Mouse (Mus musculus): ENCODE results near the gene Doc2a. TPM values are rescaled to one million over a fixed set of nuclear protein-coding genes. Genes with fewer than 3 reads are reported as not detected.

Gene Doc2a
- polyA plus RNA-seq, 2 experiments, result 0.02 to 0.18 TPM

GRCm38 (mm10) chr7:126877239-126877638 is 30.0 kb downstream of the Doc2a start:
- 84% methylated on average over 1 of the region's 1 CpGs for WGBS (ENCODE audit: insufficient replicate concordance)
- Histone ChIP-seq H3K9me3 (ENCODE audit: control insufficient read depth, low read length) (no peaks in the 10 kb centered on the region), H3K27ac (no peak overlapping the region), H3K27me3 (ENCODE audit: control insufficient read depth, insufficient read depth, low read length) (no peaks in the 10 kb centered on the region), H3K4me2 (ENCODE audit: low read depth) (no peak overlapping the region), H3K36me3 (replicated peaks; ENCODE audit: control insufficient read depth, insufficient read depth, low read depth) (peaks cover 78% of the 10 kb centered on the region), H3K4me1 (replicated peaks; ENCODE audit: control insufficient read depth in 2 of 2, insufficient read depth in 2 of 2, low read length in 1 of 2) (peaks cover 3 to 8% of the 10 kb centered on the region in 2 experiments; a peak in 2 of 4 replicates), H3K4me3 (ENCODE audit: insufficient read depth in 1 of 2, low read depth in 2 of 2, low read length in 2 of 2) (no peak overlapping the region), H3K9ac (replicated peaks) (no peak overlapping the region)
- ATAC-seq (ENCODE audit: insufficient read depth), result no peak
- no peak for TF ChIP-seq EP300 (IDR thresholded peaks at IDR 0.05; ENCODE audit: low read depth)
- TF ChIP-seq CTCF (IDR thresholded peaks at IDR 0.05; ENCODE audit: low read depth), result no peak
- DNase-seq (ENCODE audit: low read depth in 3 of 3, low spot score in 3 of 3), result no peak

- H3K4me2 ChIP-seq (ENCODE audit: low read depth), result peak overlapping the region; percentile 16; the same call in 1 of the 2 replicates
- TF ChIP-seq CTCF (IDR thresholded peaks at IDR 0.05; ENCODE audit: low read depth) (no peak), EP300 (IDR thresholded peaks at IDR 0.05; ENCODE audit: low read depth) (no peak)
- H3K9me3 ChIP-seq (ENCODE audit: control insufficient read depth, low read length), result no peaks in the 10 kb centered on the region
- no peak overlapping the region for H3K4me3 ChIP-seq (ENCODE audit: insufficient read depth in 1 of 2, low read depth in 2 of 2, low read length in 2 of 2)
- no peak overlapping the region for H3K9ac ChIP-seq (replicated peaks)
- no peak overlapping the region for H3K27ac ChIP-seq
- peaks cover 17 to 29% of the 10 kb centered on the region in 2 experiments for H3K4me1 ChIP-seq (replicated peaks; ENCODE audit: control insufficient read depth in 2 of 2, insufficient read depth in 2 of 2, low read length in 1 of 2)
- H3K27me3 ChIP-seq (ENCODE audit: control insufficient read depth, insufficient read depth, low read length), result no peaks in the 10 kb centered on the region
- ATAC-seq (ENCODE audit: insufficient read depth) (no peak), DNase-seq (ENCODE audit: low read depth in 3 of 3, low spot score in 3 of 3) (no peak)
- H3K36me3 ChIP-seq (replicated peaks; ENCODE audit: control insufficient read depth, insufficient read depth, low read depth), result peaks cover 40% of the 10 kb centered on the region
- 36% methylated on average over 6 of the region's 6 CpGs for WGBS (ENCODE audit: insufficient replicate concordance)
Measured at GRCm38 (mm10) chr7:126881040-126881439, 33.8 kb downstream of the Doc2a start.

- Histone ChIP-seq H3K27ac (peak overlapping the region; percentile 86), H3K36me3 (replicated peaks; ENCODE audit: control insufficient read depth, insufficient read depth, low read depth) (peaks cover 16% of the 10 kb centered on the region), H3K27me3 (ENCODE audit: control insufficient read depth, insufficient read depth, low read length) (no peaks in the 10 kb centered on the region), H3K4me3 (ENCODE audit: insufficient read depth in 1 of 2, low read depth in 2 of 2, low read length in 2 of 2) (peak overlapping the region; percentile 87 to 92), H3K4me2 (ENCODE audit: low read depth) (peak overlapping the region; percentile 100), H3K9me3 (ENCODE audit: control insufficient read depth, low read length) (no peaks in the 10 kb centered on the region), H3K4me1 (replicated peaks; ENCODE audit: control insufficient read depth in 2 of 2, insufficient read depth in 2 of 2, low read length in 1 of 2) (peaks cover 17 to 29% of the 10 kb centered on the region in 2 experiments), H3K9ac (replicated peaks) (peak overlapping the region; percentile 92)
- TF ChIP-seq EP300 (IDR thresholded peaks at IDR 0.05; ENCODE audit: low read depth) (no peak), CTCF (IDR thresholded peaks at IDR 0.05; ENCODE audit: low read depth) (no peak)
- DNase-seq (ENCODE audit: low read depth in 3 of 3, low spot score in 3 of 3) (no peak), ATAC-seq (ENCODE audit: insufficient read depth) (no peak)
- WGBS (ENCODE audit: insufficient replicate concordance), result under 1% methylated on average over 15 of the region's 15 CpGs
Measured at GRCm38 (mm10) chr7:126883731-126884181, 36.5 kb downstream of the Doc2a start.

- H3K9me3 ChIP-seq (ENCODE audit: control insufficient read depth, low read length), result no peaks in the 10 kb centered on the region
- H3K27me3 ChIP-seq (ENCODE audit: control insufficient read depth, insufficient read depth, low read length), result no peaks in the 10 kb centered on the region
- peaks cover 17 to 29% of the 10 kb centered on the region in 2 experiments for H3K4me1 ChIP-seq (replicated peaks; ENCODE audit: control insufficient read depth in 2 of 2, insufficient read depth in 2 of 2, low read length in 1 of 2)
- H3K27ac ChIP-seq, result peak within 1 kb of the TSS; percentile 86
- ATAC-seq (ENCODE audit: insufficient read depth) (peak; percentile 95), DNase-seq (ENCODE audit: low read depth in 3 of 3, low spot score in 3 of 3) (peak; percentile 91 to 95 (median 94))
- peak; percentile 37; the same call in 1 of the 2 replicates for TF ChIP-seq CTCF (IDR thresholded peaks at IDR 0.05; ENCODE audit: low read depth)
- TF ChIP-seq EP300 (IDR thresholded peaks at IDR 0.05; ENCODE audit: low read depth), result no peak; the same call in 1 of the 2 replicates
- under 1% methylated on average over 56 of the region's 56 CpGs for WGBS (ENCODE audit: insufficient replicate concordance)
- peak within 1 kb of the TSS; percentile 92 for H3K9ac ChIP-seq (replicated peaks)
- H3K4me2 ChIP-seq (ENCODE audit: low read depth), result peak within 1 kb of the TSS; percentile 100
- H3K4me3 ChIP-seq (ENCODE audit: insufficient read depth in 1 of 2, low read depth in 2 of 2, low read length in 2 of 2), result peak within 1 kb of the TSS; percentile 87 to 92
- peaks cover 8% of the 10 kb centered on the region for H3K36me3 ChIP-seq (replicated peaks; ENCODE audit: control insufficient read depth, insufficient read depth, low read depth)
Measured at GRCm38 (mm10) chr7:126884286-126885164, 37.3 kb downstream of the Doc2a start, which contains the start of gene Taok2. Gene Taok2, minus strand, starts transcription at chr7:126884703.

GRCm38 (mm10) chr7:126887281-126887680 is 40.1 kb downstream of the Doc2a start:
- TF ChIP-seq EP300 (IDR thresholded peaks at IDR 0.05; ENCODE audit: low read depth) (no peak), CTCF (IDR thresholded peaks at IDR 0.05; ENCODE audit: low read depth) (no peak)
- Histone ChIP-seq H3K4me1 (replicated peaks; ENCODE audit: control insufficient read depth in 2 of 2, insufficient read depth in 2 of 2, low read length in 1 of 2) (peaks cover 15 to 22% of the 10 kb centered on the region in 2 experiments), H3K9ac (replicated peaks) (no peak overlapping the region), H3K4me2 (ENCODE audit: low read depth) (no peak overlapping the region), H3K9me3 (ENCODE audit: control insufficient read depth, low read length) (no peaks in the 10 kb centered on the region), H3K36me3 (replicated peaks; ENCODE audit: control insufficient read depth, insufficient read depth, low read depth) (no peaks in the 10 kb centered on the region), H3K27ac (no peak overlapping the region), H3K27me3 (ENCODE audit: control insufficient read depth, insufficient read depth, low read length) (no peaks in the 10 kb centered on the region), H3K4me3 (ENCODE audit: insufficient read depth in 1 of 2, low read depth in 2 of 2, low read length in 2 of 2) (no peak overlapping the region)
- DNase-seq (ENCODE audit: low read depth in 3 of 3, low spot score in 3 of 3), result no peak
- ATAC-seq (ENCODE audit: insufficient read depth), result no peak
- WGBS (ENCODE audit: insufficient replicate concordance), result 80% methylated on average over 5 of the region's 5 CpGs

All from liver, embryonic 14.5 days (tissue).